Mouse (Mus musculus): ENCODE data around the gene Btn2a2. TPM values are rescaled to one million over a fixed set of nuclear protein-coding genes. Genes with fewer than 3 reads are reported as not detected.
"Not testable (repeated sequence)": the region's sequence is repeated elsewhere in the genome, so short reads cannot be mapped to it uniquely, and the experiment has no call there.

Btn2a2 gene
- polyA plus RNA-seq (2015; fragmentation: Nextera tagmentation; extraction: Ambion mirVana), result 0.50 and 0.54 TPM in 2 replicates

GRCm38 (mm10) chr13:23488400-23489322 lies at the start of gene Btn2a2:
Btn2a2 (minus strand) TSS chr13:23488857.
- peak within 1 kb of the TSS; percentile 53 for H3K9ac ChIP-seq (replicated peaks; ENCODE audit: low read length)
- 3% methylated on average over 13 of the region's 14 CpGs for WGBS
- peak within 1 kb of the TSS; percentile 84 for H3K4me2 ChIP-seq (replicated peaks; ENCODE audit: low read depth, low read length)

GRCm38 (mm10) chr13:23538249-23538648 lies 49.6 kb upstream of the Btn2a2 start:
- H3K4me3 ChIP-seq (ENCODE audit: low read length), result no peak overlapping the region
- no peak overlapping the region for H3K4me2 ChIP-seq (replicated peaks; ENCODE audit: low read depth, low read length)
- no peaks in the 10 kb centered on the region for H3K9me3 ChIP-seq (ENCODE audit: low read length)
- no peaks in the 10 kb centered on the region for H3K36me3 ChIP-seq (ENCODE audit: insufficient read depth, low read length)
- ATAC-seq (ENCODE audit: low FRiP score, low TSS enrichment), result no peak
- H3K27ac ChIP-seq (ENCODE audit: low read length), result no peak overlapping the region
- 63% methylated on average over 5 of the region's 5 CpGs for WGBS
- H3K4me1 ChIP-seq (ENCODE audit: insufficient read depth, low read length), result peaks cover 28% of the 10 kb centered on the region
- H3K27me3 ChIP-seq (ENCODE audit: insufficient read depth, low read length), result no peaks in the 10 kb centered on the region
- no peak overlapping the region for H3K9ac ChIP-seq (replicated peaks; ENCODE audit: low read length)

More at GRCm38 (mm10) chr13:23488400-23489322, at the start of gene Btn2a2:
- no peak within 1 kb of the TSS for H3K27ac ChIP-seq (ENCODE audit: low read length)
- peak; percentile 97 for ATAC-seq (ENCODE audit: low FRiP score, low TSS enrichment)
- no peaks in the 10 kb centered on the region for H3K27me3 ChIP-seq (ENCODE audit: insufficient read depth, low read length)
- H3K4me3 ChIP-seq (ENCODE audit: low read length), result peak within 1 kb of the TSS; percentile 49
- H3K4me1 ChIP-seq (ENCODE audit: insufficient read depth, low read length), result peaks cover 10% of the 10 kb centered on the region; the same call in 1 of the 2 replicates
- no peaks in the 10 kb centered on the region for H3K9me3 ChIP-seq (ENCODE audit: low read length)
- no peaks in the 10 kb centered on the region for H3K36me3 ChIP-seq (ENCODE audit: insufficient read depth, low read length)

DNA sequence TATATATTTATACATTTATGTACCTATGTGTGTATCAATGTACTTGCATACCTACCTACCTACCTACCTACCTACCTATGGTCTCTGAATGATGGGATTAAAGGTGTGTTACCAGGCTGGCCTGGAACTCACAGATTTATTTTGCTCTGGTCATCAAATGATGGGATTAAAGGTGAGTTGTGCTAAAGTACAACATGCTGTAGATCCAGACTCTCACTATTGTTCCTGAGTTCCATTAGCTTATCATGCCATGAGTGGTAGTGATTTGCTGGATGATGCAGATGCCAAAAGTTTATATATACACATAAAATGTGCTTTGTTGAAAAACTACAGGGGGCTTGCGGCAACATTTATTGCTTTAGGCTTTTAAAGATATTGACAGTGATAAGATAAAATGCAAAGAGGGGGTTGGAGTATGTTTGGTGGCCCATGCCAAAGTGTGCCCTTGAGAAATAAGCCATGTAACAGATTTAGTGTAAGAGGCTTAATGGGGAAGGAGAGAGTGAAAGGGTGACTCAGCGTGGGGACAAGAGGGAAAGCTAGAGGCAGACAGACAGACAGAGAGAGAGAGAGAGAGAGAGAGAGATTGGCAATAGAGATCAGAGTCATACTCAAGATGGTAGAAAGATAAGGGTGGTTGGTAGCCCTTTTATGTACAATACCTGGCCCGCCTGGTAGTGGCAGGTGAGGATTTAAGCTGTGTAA lies 48.5 kb upstream of the Btn2a2 start:
- Histone ChIP-seq H3K9ac (replicated peaks; ENCODE audit: low read length) (no peak overlapping the region), H3K27me3 (ENCODE audit: insufficient read depth, low read length) (no peaks in the 10 kb centered on the region)
- WGBS, result 67% methylated on average over 3 of the region's 3 CpGs

GRCm38 (mm10) chr13:23536076-23536822 lies 47.6 kb upstream of the Btn2a2 start:
- H3K4me2 ChIP-seq (replicated peaks; ENCODE audit: low read depth, low read length), result peak overlapping the region; percentile 72
- no peaks in the 10 kb centered on the region for H3K27me3 ChIP-seq (ENCODE audit: insufficient read depth, low read length)
- WGBS, result 17% methylated on average over 7 of the region's 7 CpGs
- no peaks in the 10 kb centered on the region for H3K36me3 ChIP-seq (ENCODE audit: insufficient read depth, low read length)
- peak overlapping the region; percentile 61 for H3K4me3 ChIP-seq (ENCODE audit: low read length)
- peak overlapping the region; percentile 70 for H3K9ac ChIP-seq (replicated peaks; ENCODE audit: low read length)
- no peak for ATAC-seq (ENCODE audit: low FRiP score, low TSS enrichment)
- H3K9me3 ChIP-seq (ENCODE audit: low read length), result no peaks in the 10 kb centered on the region
- peak overlapping the region; percentile 79 for H3K27ac ChIP-seq (ENCODE audit: low read length)
- H3K4me1 ChIP-seq (ENCODE audit: insufficient read depth, low read length), result peaks cover 39% of the 10 kb centered on the region

More for the DNA sequence above, 48.5 kb upstream of the Btn2a2 start:
- H3K36me3 ChIP-seq (ENCODE audit: insufficient read depth, low read length), result no peaks in the 10 kb centered on the region
- peak overlapping the region; percentile 72 for H3K4me2 ChIP-seq (replicated peaks; ENCODE audit: low read depth, low read length)
- ATAC-seq (ENCODE audit: low FRiP score, low TSS enrichment), result no peak
- peak overlapping the region; percentile 27 for H3K4me3 ChIP-seq (ENCODE audit: low read length)
- 0 out of 2 replicates have a peak overlapping the region, but pooled peaks have one; percentile 0 for H3K27ac ChIP-seq (ENCODE audit: low read length)
- H3K9me3 ChIP-seq (ENCODE audit: low read length), result no peaks in the 10 kb centered on the region
- peaks cover 39% of the 10 kb centered on the region for H3K4me1 ChIP-seq (ENCODE audit: insufficient read depth, low read length)

DNA sequence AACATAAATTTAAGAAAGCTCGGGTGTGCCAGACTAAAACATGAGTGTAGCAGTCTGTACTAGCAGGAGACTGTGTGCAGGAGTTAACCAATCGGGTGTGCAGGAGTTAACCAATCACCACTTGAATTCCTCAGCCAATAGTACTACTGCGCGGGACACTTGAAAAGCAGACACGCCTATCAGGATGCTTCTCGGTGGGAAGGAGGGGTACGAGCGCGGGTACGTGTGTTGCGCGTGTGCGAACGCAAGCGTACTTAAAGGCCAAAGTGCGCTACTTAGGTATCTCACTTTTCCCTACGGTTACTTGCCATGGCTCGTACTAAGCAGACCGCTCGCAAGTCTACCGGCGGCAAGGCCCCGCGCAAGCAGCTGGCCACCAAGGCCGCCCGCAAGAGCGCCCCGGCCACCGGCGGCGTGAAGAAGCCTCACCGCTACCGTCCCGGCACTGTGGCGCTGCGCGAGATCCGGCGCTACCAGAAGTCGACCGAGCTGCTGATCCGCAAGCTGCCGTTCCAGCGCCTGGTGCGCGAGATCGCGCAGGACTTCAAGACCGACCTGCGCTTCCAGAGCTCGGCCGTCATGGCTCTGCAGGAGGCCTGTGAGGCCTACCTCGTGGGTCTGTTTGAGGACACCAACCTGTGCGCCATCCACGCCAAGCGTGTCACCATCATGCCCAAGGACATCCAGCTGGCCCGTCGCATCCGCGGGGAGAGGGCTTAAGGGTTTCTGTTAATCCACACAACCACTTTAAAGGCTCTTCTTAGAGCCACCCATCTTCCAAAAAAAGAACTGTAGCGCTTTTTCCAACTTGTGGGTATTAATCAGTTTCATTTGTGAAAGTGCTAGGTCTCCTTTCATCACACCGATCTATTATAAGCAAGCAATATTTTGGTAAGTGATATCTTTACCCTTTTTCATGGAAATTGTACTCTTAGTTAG lies 46.7 kb upstream of the Btn2a2 start, which contains the start of gene Hist1h3g:
Gene Hist1h3g (plus strand): TSS at position 286 of the 939 bp plus-strand sequence.
- WGBS, result under 1% methylated on average over 32 of the region's 62 CpGs
- not testable (repeated sequence) for H3K9me3 ChIP-seq (ENCODE audit: low read length); H3K36me3 ChIP-seq (ENCODE audit: insufficient read depth, low read length); H3K27me3 ChIP-seq (ENCODE audit: insufficient read depth, low read length)
- peak within 1 kb of the TSS; percentile 82 for H3K9ac ChIP-seq (replicated peaks; ENCODE audit: low read length)
- peak within 1 kb of the TSS; percentile 89 for H3K27ac ChIP-seq (ENCODE audit: low read length)
- ATAC-seq (ENCODE audit: low FRiP score, low TSS enrichment), result peak; percentile 92
- peaks cover 35% of the 10 kb centered on the region for H3K4me1 ChIP-seq (ENCODE audit: insufficient read depth, low read length)
- peak within 1 kb of the TSS; percentile 72 for H3K4me2 ChIP-seq (replicated peaks; ENCODE audit: low read depth, low read length)
- peak within 1 kb of the TSS; percentile 61 for H3K4me3 ChIP-seq (ENCODE audit: low read length)

DNA sequence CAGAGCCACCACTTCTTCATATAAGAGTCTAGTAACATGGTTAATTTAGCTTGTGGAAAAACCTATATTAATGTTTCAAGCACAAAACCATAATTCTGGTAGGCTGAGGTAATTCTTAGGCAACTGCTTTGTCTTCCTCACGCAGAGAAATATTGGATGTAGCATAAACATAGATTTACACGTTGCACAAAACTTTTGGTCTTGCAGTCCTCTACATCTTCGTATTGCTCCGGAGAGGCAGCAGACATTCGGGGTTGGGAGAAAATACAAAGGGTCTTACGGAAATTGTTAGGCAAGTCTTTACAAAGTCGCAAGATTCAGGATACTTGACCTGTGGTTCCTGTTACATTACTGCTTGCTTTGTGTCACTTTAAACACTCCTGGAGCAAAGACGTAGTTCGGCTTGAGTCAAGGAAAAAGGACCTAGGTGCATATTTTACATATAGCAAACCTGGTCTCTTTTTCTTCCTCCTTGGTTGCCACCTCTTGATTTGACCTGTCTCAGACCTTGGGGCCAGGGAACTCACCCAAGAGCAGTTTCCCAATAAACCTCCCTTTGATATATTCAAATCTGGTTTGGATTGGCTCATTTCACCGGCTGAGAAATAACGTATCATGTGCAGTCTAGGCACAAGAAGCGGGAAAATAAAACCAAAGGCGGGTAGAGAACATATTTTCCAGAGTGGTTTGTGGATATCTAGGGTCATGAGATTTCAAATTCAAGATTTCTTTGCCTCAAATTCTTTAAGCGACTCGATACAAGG lies 45.9 kb upstream of the Btn2a2 start:
- Histone ChIP-seq H3K4me1 (ENCODE audit: insufficient read depth, low read length) (peaks cover 34% of the 10 kb centered on the region), H3K36me3 (ENCODE audit: insufficient read depth, low read length) (no peaks in the 10 kb centered on the region), H3K9ac (replicated peaks; ENCODE audit: low read length) (peak overlapping the region; percentile 82), H3K4me3 (ENCODE audit: low read length) (peak overlapping the region; percentile 61), H3K9me3 (ENCODE audit: low read length) (no peaks in the 10 kb centered on the region), H3K27ac (ENCODE audit: low read length) (peak overlapping the region; percentile 89), H3K27me3 (ENCODE audit: insufficient read depth, low read length) (no peaks in the 10 kb centered on the region), H3K4me2 (replicated peaks; ENCODE audit: low read depth, low read length) (peak overlapping the region; percentile 72)
- no peak for ATAC-seq (ENCODE audit: low FRiP score, low TSS enrichment)
- under 1% methylated on average over 15 of the region's 15 CpGs for WGBS

GRCm38 (mm10) chr13:23533560-23534367 lies 45.1 kb upstream of the Btn2a2 start, which contains the start of gene Hist1h2af:
Hist1h2af (plus strand) TSS chr13:23533906.
- peak; percentile 50 for ATAC-seq (ENCODE audit: low FRiP score, low TSS enrichment)
- H3K9ac ChIP-seq (replicated peaks; ENCODE audit: low read length), result peak within 1 kb of the TSS; percentile 82
- H3K27ac ChIP-seq (ENCODE audit: low read length), result peak within 1 kb of the TSS; percentile 98
- peak within 1 kb of the TSS; percentile 61 for H3K4me3 ChIP-seq (ENCODE audit: low read length)
- not testable (repeated sequence) for H3K9me3 ChIP-seq (ENCODE audit: low read length); H3K36me3 ChIP-seq (ENCODE audit: insufficient read depth, low read length); H3K27me3 ChIP-seq (ENCODE audit: insufficient read depth, low read length)
- H3K4me2 ChIP-seq (replicated peaks; ENCODE audit: low read depth, low read length), result peak within 1 kb of the TSS; percentile 72
- peaks cover 38% of the 10 kb centered on the region for H3K4me1 ChIP-seq (ENCODE audit: insufficient read depth, low read length)
- WGBS, result under 1% methylated on average over 21 of the region's 53 CpGs
